Mouse (Mus musculus) heart, embryonic 14.5 days (tissue): Measurements from ENCODE around the gene Zfp358. TPM values are rescaled to one million over a fixed set of nuclear protein-coding genes. Genes with fewer than 3 reads are reported as not detected.

Experiments used
- ATAC-seq: fragments of 200-750 bp; cut with Nextera tagmentation; 2 replicates; pipeline ENCODE4 v1.8.0; 2017; ENCODE audit warnings: low read depth, moderate TSS enrichment; ENCODE audit not compliant: insufficient number of reproducible peaks, insufficient read depth, low FRiP score
- H3K27ac ChIP-seq, 2 experiments: fragments of 200-500 bp in 1 of 2; fragments of 300-500 bp in 1 of 2; sonication (generic) in 1 of 2; replicated peaks in 1 of 2; 2 replicates each; pipeline ENCODE4 v1.5.1; 2012 to 2014; ENCODE audit warnings: low read depth in 2 of 2, low read length in 2 of 2, control low read depth in 1 of 2, mild to moderate bottlenecking in 1 of 2, mixed read lengths in 1 of 2; ENCODE audit not compliant: control insufficient read depth in 1 of 2, insufficient read depth in 1 of 2
- H3K27me3 ChIP-seq: fragments of 300-500 bp; sonication (generic); 2 replicates; pipeline ENCODE4 v1.6.1; 2014; ENCODE audit warnings: mild to moderate bottlenecking, low read length, control low read depth; ENCODE audit not compliant: control insufficient read depth, insufficient read depth
- H3K36me3 ChIP-seq: fragments of 300-500 bp; sonication (generic); 2 replicates; pipeline ENCODE4 v1.6.1; 2014; ENCODE audit warnings: mild to moderate bottlenecking, control low read depth, low read length, mixed read lengths; ENCODE audit not compliant: control insufficient read depth, insufficient read depth
- H3K4me1 ChIP-seq, 2 experiments: fragments of 200-500 bp in 1 of 2; fragments of 300-500 bp in 1 of 2; sonication (generic) in 1 of 2; 2 replicates each; pipeline ENCODE4 v1.6.1; 2012 to 2014; ENCODE audit warnings: low read length in 2 of 2, control low read depth in 1 of 2, mixed read lengths in 1 of 2; ENCODE audit not compliant: control insufficient read depth in 2 of 2, insufficient read depth in 2 of 2
- H3K4me2 ChIP-seq: fragments of 300-500 bp; sonication (generic); 2 replicates; pipeline ENCODE4 v1.6.1; 2014; ENCODE audit warnings: mild to moderate bottlenecking, low read length
- H3K4me3 ChIP-seq, 2 experiments: fragments of 200-500 bp in 1 of 2; fragments of 300-500 bp in 1 of 2; sonication (generic) in 1 of 2; 2 replicates each; pipeline ENCODE4 v1.5.1; 2012 to 2014; ENCODE audit warnings: low read length in 2 of 2, mild to moderate bottlenecking in 2 of 2, control low read depth in 1 of 2, low read depth in 1 of 2, moderate library complexity in 1 of 2; ENCODE audit not compliant: control insufficient read depth in 1 of 2, insufficient read depth in 1 of 2
- H3K9ac ChIP-seq: fragments of 300-500 bp; sonication (generic); 2 replicates; pipeline ENCODE4 v1.6.1; 2014; ENCODE audit warnings: mild to moderate bottlenecking, low read length
- H3K9me3 ChIP-seq: fragments of 300-500 bp; sonication (generic); 2 replicates; pipeline ENCODE4 v1.6.1; 2016; ENCODE audit warnings: low read length, control low read depth; ENCODE audit not compliant: control insufficient read depth
- WGBS: fragments of 180-500 bp; shearing (Covaris S2); extraction: QIAGEN DNeasy Blood & Tissue Kit; methylation state at CpG from one replicate; pipeline ENCODE4 v1.1.7; 2014; 5-methylcytosine and 5-hydroxymethylcytosine counted together
- polyA plus RNA-seq: library from polyadenylated mRNA; unstranded; fragments of >200 nt; fragmentation: Nextera tagmentation; extraction: Ambion mirVana; gene quantifications from 2 replicates; pipeline ENCODE4 v1.2.1, GENCODE M21; 2014

Zfp358 gene
- polyA plus RNA-seq, 1 experiment from 2014 or later = 17.4 TPM

DNA sequence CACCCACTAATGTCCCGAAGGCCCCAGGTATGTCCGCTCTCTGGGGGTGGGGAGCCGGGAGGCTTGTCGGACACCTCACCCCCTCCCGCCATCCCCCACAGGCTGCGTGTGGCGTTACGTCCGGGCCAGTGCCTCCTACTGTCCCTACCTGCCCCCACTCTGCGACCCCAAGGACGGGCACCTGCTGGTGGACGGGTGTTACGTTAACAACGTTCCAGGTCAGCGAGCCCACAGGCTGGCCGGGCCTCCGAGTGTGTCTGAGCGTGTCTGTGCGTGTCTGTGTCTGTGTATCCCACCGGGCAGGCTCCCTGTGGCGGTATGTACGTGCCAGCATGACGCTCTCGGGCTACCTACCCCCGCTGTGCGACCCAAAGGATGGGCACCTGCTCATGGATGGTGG, 44.7 kb downstream of the Zfp358 start:
- Histone ChIP-seq H3K27me3 (no peaks in the 10 kb centered on the region), H3K36me3 (peaks cover 74% of the 10 kb centered on the region), H3K4me3 (no peak overlapping the region), H3K4me2 (no peak overlapping the region), H3K9ac (no peak overlapping the region), H3K27ac (no peak overlapping the region), H3K4me1 (no peaks in the 10 kb centered on the region), H3K9me3 (no peaks in the 10 kb centered on the region)
- no peak for ATAC-seq
- 93% methylated on average over 26 of the region's 26 CpGs for WGBS

DNA sequence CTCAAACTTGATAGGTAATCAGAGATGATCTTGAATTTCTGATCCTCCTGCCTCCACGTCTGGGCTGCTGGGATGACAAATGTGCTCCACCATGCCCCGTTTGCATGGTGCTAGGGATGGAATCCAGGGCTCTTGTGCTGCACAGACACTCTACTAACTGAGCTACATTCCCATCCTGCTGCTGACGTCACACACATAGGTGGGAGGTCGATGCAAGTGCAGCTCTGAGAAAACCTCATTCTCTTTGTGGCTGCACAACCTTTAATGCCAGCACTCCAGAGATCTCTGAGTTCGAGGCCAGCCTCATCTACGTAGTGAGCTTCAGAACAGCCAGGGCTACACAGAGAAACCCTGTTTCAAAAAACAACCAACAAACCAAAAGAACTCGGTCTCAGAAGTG, 46.2 kb downstream of the Zfp358 start:
- WGBS = 68% methylated on average over 7 of the region's 7 CpGs
- ATAC-seq = no peak
- H3K27ac ChIP-seq = no peak overlapping the region
- no peaks in the 10 kb centered on the region for H3K4me1 ChIP-seq
- no peaks in the 10 kb centered on the region for H3K27me3 ChIP-seq
- H3K9me3 ChIP-seq = no peaks in the 10 kb centered on the region
- H3K4me2 ChIP-seq = no peak overlapping the region
- H3K9ac ChIP-seq = no peak overlapping the region
- H3K4me3 ChIP-seq = no peak overlapping the region
- H3K36me3 ChIP-seq = peaks cover 85% of the 10 kb centered on the region

- H3K27ac ChIP-seq = no peak overlapping the region
- H3K4me2 ChIP-seq = no peak overlapping the region
- H3K4me1 ChIP-seq = no peaks in the 10 kb centered on the region
- no peak for ATAC-seq
- H3K4me3 ChIP-seq = no peak overlapping the region
- H3K9ac ChIP-seq = no peak overlapping the region
- H3K9me3 ChIP-seq = no peaks in the 10 kb centered on the region
- no peaks in the 10 kb centered on the region for H3K27me3 ChIP-seq
- H3K36me3 ChIP-seq = peaks cover 93% of the 10 kb centered on the region
- WGBS = 90% methylated on average over 4 of the region's 4 CpGs
These were observed 47.1 kb downstream of the Zfp358 start for GRCm38 (mm10) chr8:3540076-3540475.

GRCm38 (mm10) chr8:3546511-3546910, 53.6 kb downstream of the Zfp358 start:
- H3K4me2 ChIP-seq = no peak overlapping the region
- H3K4me1 ChIP-seq = no peaks in the 10 kb centered on the region
- H3K27ac ChIP-seq = no peak overlapping the region
- no peaks in the 10 kb centered on the region for H3K9me3 ChIP-seq
- no peak overlapping the region for H3K4me3 ChIP-seq
- ATAC-seq = no peak
- H3K9ac ChIP-seq = no peak overlapping the region
- no peaks in the 10 kb centered on the region for H3K27me3 ChIP-seq
- 84% methylated on average over 2 of the region's 2 CpGs for WGBS
- H3K36me3 ChIP-seq = peaks cover 35% of the 10 kb centered on the region

Other genes with a start within 250 kb of the Zfp358 start
- 56.9 and 59.0 TPM in 2 replicates for gene Insr, start 213.5 kb upstream of the Zfp358 start, polyA plus RNA-seq
- not detected in 2 replicates for gene A430078G23Rik, start 139.7 kb upstream of the Zfp358 start, polyA plus RNA-seq
- 4.6 and 6.0 TPM in 2 replicates for gene Arhgef18, start 100.1 kb upstream of the Zfp358 start, polyA plus RNA-seq
- 5.0 and 5.4 TPM in 2 replicates for gene Pex11g, start 25.5 kb upstream of the Zfp358 start, polyA plus RNA-seq
- gene Tex45, start 22.3 kb upstream of the Zfp358 start, polyA plus RNA-seq = not detected in 2 replicates
- gene Mcoln1, start 7.3 kb downstream of the Zfp358 start, polyA plus RNA-seq = 36.0 and 38.0 TPM in 2 replicates
- 11.1 and 15.8 TPM in 2 replicates for gene Pnpla6, start 22.2 kb downstream of the Zfp358 start, polyA plus RNA-seq
- gene C330021F23Rik, start 74.9 kb downstream of the Zfp358 start, polyA plus RNA-seq = 5.1 and 8.5 TPM in 2 replicates
- gene Camsap3, start 94.2 kb downstream of the Zfp358 start, polyA plus RNA-seq = 1.6 and 2.9 TPM in 2 replicates
- 29.0 and 30.9 TPM in 2 replicates for gene Xab2, start 128.2 kb downstream of the Zfp358 start, polyA plus RNA-seq
- 113 and 114 TPM in 2 replicates for gene Pet100, start 128.4 kb downstream of the Zfp358 start, polyA plus RNA-seq
- gene Pcp2, start 132.4 kb downstream of the Zfp358 start, polyA plus RNA-seq = not detected in 2 replicates
- gene Stxbp2, start 137.8 kb downstream of the Zfp358 start, polyA plus RNA-seq = 39.0 and 40.2 TPM in 2 replicates
- gene Retn, start 162.6 kb downstream of the Zfp358 start, polyA plus RNA-seq = not detected in 2 replicates
- 0.18 and 0.22 TPM in 2 replicates for gene Mcemp1, start 172.6 kb downstream of the Zfp358 start, polyA plus RNA-seq
- 8.1 and 10.0 TPM in 2 replicates for gene Fcor, start 179.2 kb downstream of the Zfp358 start, polyA plus RNA-seq
- gene Trappc5, start 183.2 kb downstream of the Zfp358 start, polyA plus RNA-seq = 27.6 and 28.4 TPM in 2 replicates
- not detected in 2 replicates for gene Fcer2a, start 201.0 kb downstream of the Zfp358 start, polyA plus RNA-seq
- 4.3 and 6.0 TPM in 2 replicates for gene Clec4g, start 227.5 kb downstream of the Zfp358 start, polyA plus RNA-seq